Mouse (Mus musculus) heart, embryonic 14.5 days (tissue): Measurements from ENCODE around the gene Lrp5. TPM values are rescaled to one million over a fixed set of nuclear protein-coding genes. Genes with fewer than 3 reads are reported as not detected.

Experiments used
- ATAC-seq: fragments of 200-750 bp; cut with Nextera tagmentation; 2 replicates; pipeline ENCODE4 v1.8.0; 2017; ENCODE audit warnings: low read depth, moderate TSS enrichment; ENCODE audit not compliant: insufficient number of reproducible peaks, insufficient read depth, low FRiP score
- H3K27ac ChIP-seq, 2 experiments: fragments of 200-500 bp in 1 of 2; fragments of 300-500 bp in 1 of 2; sonication (generic) in 1 of 2; replicated peaks in 1 of 2; 2 replicates each; pipeline ENCODE4 v1.5.1; 2012 to 2014; ENCODE audit warnings: low read depth in 2 of 2, low read length in 2 of 2, control low read depth in 1 of 2, mild to moderate bottlenecking in 1 of 2, mixed read lengths in 1 of 2; ENCODE audit not compliant: control insufficient read depth in 1 of 2, insufficient read depth in 1 of 2
- H3K27me3 ChIP-seq: fragments of 300-500 bp; sonication (generic); 2 replicates; pipeline ENCODE4 v1.6.1; 2014; ENCODE audit warnings: mild to moderate bottlenecking, low read length, control low read depth; ENCODE audit not compliant: control insufficient read depth, insufficient read depth
- H3K36me3 ChIP-seq: fragments of 300-500 bp; sonication (generic); 2 replicates; pipeline ENCODE4 v1.6.1; 2014; ENCODE audit warnings: mild to moderate bottlenecking, control low read depth, low read length, mixed read lengths; ENCODE audit not compliant: control insufficient read depth, insufficient read depth
- H3K4me1 ChIP-seq, 2 experiments: fragments of 200-500 bp in 1 of 2; fragments of 300-500 bp in 1 of 2; sonication (generic) in 1 of 2; 2 replicates each; pipeline ENCODE4 v1.6.1; 2012 to 2014; ENCODE audit warnings: low read length in 2 of 2, control low read depth in 1 of 2, mixed read lengths in 1 of 2; ENCODE audit not compliant: control insufficient read depth in 2 of 2, insufficient read depth in 2 of 2
- H3K4me2 ChIP-seq: fragments of 300-500 bp; sonication (generic); 2 replicates; pipeline ENCODE4 v1.6.1; 2014; ENCODE audit warnings: mild to moderate bottlenecking, low read length
- H3K4me3 ChIP-seq, 2 experiments: fragments of 200-500 bp in 1 of 2; fragments of 300-500 bp in 1 of 2; sonication (generic) in 1 of 2; 2 replicates each; pipeline ENCODE4 v1.5.1; 2012 to 2014; ENCODE audit warnings: low read length in 2 of 2, mild to moderate bottlenecking in 2 of 2, control low read depth in 1 of 2, low read depth in 1 of 2, moderate library complexity in 1 of 2; ENCODE audit not compliant: control insufficient read depth in 1 of 2, insufficient read depth in 1 of 2
- H3K9ac ChIP-seq: fragments of 300-500 bp; sonication (generic); 2 replicates; pipeline ENCODE4 v1.6.1; 2014; ENCODE audit warnings: mild to moderate bottlenecking, low read length
- H3K9me3 ChIP-seq: fragments of 300-500 bp; sonication (generic); 2 replicates; pipeline ENCODE4 v1.6.1; 2016; ENCODE audit warnings: low read length, control low read depth; ENCODE audit not compliant: control insufficient read depth
- WGBS: fragments of 180-500 bp; shearing (Covaris S2); extraction: QIAGEN DNeasy Blood & Tissue Kit; methylation state at CpG from one replicate; pipeline ENCODE4 v1.1.7; 2014; 5-methylcytosine and 5-hydroxymethylcytosine counted together
- polyA plus RNA-seq: library from polyadenylated mRNA; unstranded; fragments of >200 nt; fragmentation: Nextera tagmentation; extraction: Ambion mirVana; gene quantifications from 2 replicates; pipeline ENCODE4 v1.2.1, GENCODE M21; 2014

Lrp5 gene
- polyA plus RNA-seq, 1 experiment from 2014 or later = 5.0 TPM

- Histone ChIP-seq H3K27me3 (no peaks in the 10 kb centered on the region), H3K4me3 (peak overlapping the region in 1 of 2 experiments; percentile 91; a peak in 2 of 4 replicates), H3K36me3 (no peaks in the 10 kb centered on the region), H3K4me1 (peaks cover 27 to 28% of the 10 kb centered on the region in 2 experiments), H3K9ac (peak overlapping the region; percentile 6; the same call in 1 of the 2 replicates), H3K27ac (no peak overlapping the region; a peak in 1 of 4 replicates), H3K4me2 (peak overlapping the region; percentile 97), H3K9me3 (no peaks in the 10 kb centered on the region)
- no peak for ATAC-seq
- 64% methylated on average over 1 of the region's 1 CpGs for WGBS
Measured at GRCm38 (mm10) chr19:3684414-3684813, 1.9 kb downstream of the Lrp5 start.

- H3K4me3 ChIP-seq = no peak overlapping the region
- H3K9ac ChIP-seq = peak overlapping the region; percentile 30
- H3K4me2 ChIP-seq = peak overlapping the region; percentile 40
- WGBS = 27% methylated on average over 13 of the region's 13 CpGs
- peak overlapping the region; percentile 60 to 89 for H3K27ac ChIP-seq
- no peaks in the 10 kb centered on the region for H3K36me3 ChIP-seq
- ATAC-seq = peak; percentile 66
- H3K4me1 ChIP-seq = peaks cover 25 to 27% of the 10 kb centered on the region in 2 experiments
- H3K9me3 ChIP-seq = no peaks in the 10 kb centered on the region
- no peaks in the 10 kb centered on the region for H3K27me3 ChIP-seq
Measured at GRCm38 (mm10) chr19:3681310-3681934, 4.9 kb downstream of the Lrp5 start.

DNA sequence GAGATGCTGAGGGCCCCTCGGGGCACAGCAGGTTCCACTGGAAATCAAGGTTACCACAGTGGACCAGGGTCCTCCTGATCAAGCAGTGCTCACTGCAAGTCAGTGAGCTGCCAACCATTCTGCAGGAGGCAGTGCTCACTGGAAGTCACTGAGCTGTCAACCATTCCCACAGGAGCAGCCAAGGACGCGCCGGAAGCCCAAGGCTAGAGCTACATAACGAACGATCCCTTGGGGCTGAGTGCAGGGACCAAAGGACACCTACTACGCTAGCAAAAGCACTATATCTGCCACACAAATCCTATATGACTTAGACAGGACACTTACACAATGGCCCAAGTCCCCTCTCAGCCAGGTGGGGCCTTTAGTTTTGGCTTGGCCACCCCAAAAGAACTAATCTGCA is 5.6 kb downstream of the Lrp5 start:
- Histone ChIP-seq H3K36me3 (no peaks in the 10 kb centered on the region), H3K9ac (no peak overlapping the region), H3K27ac (peak overlapping the region; percentile 13 to 89; a peak in 3 of 4 replicates), H3K4me1 (peaks cover 25 to 26% of the 10 kb centered on the region in 2 experiments), H3K4me2 (peak overlapping the region; percentile 40; the same call in 1 of the 2 replicates), H3K4me3 (no peak overlapping the region), H3K9me3 (no peaks in the 10 kb centered on the region), H3K27me3 (no peaks in the 10 kb centered on the region)
- no peak for ATAC-seq
- WGBS = 84% methylated on average over 7 of the region's 7 CpGs

- no peak overlapping the region for H3K4me2 ChIP-seq
- ATAC-seq = no peak
- H3K27me3 ChIP-seq = no peaks in the 10 kb centered on the region
- no peak overlapping the region for H3K27ac ChIP-seq
- no peak overlapping the region for H3K9ac ChIP-seq
- H3K9me3 ChIP-seq = 0 out of 2 replicates have a peak, but pooled peaks cover 5% of the 10 kb centered on the region
- no peak overlapping the region for H3K4me3 ChIP-seq
- H3K36me3 ChIP-seq = no peaks in the 10 kb centered on the region; the same call in 1 of the 2 replicates
- H3K4me1 ChIP-seq = peaks cover 8 to 10% of the 10 kb centered on the region in 2 experiments
- WGBS = 78% methylated on average over 8 of the region's 8 CpGs
Measured at GRCm38 (mm10) chr19:3674122-3674855, 12.1 kb downstream of the Lrp5 start.

GRCm38 (mm10) chr19:3673149-3673548 is 13.2 kb downstream of the Lrp5 start:
- H3K4me3 ChIP-seq = no peak overlapping the region
- WGBS = 95% methylated on average over 2 of the region's 2 CpGs
- H3K27me3 ChIP-seq = no peaks in the 10 kb centered on the region
- peaks cover 14 to 20% of the 10 kb centered on the region in 2 experiments for H3K4me1 ChIP-seq
- ATAC-seq = no peak
- H3K27ac ChIP-seq = no peak overlapping the region
- H3K36me3 ChIP-seq = no peaks in the 10 kb centered on the region; the same call in 1 of the 2 replicates
- 0 out of 2 replicates have a peak, but pooled peaks cover 5% of the 10 kb centered on the region for H3K9me3 ChIP-seq
- H3K4me2 ChIP-seq = no peak overlapping the region
- H3K9ac ChIP-seq = no peak overlapping the region

DNA sequence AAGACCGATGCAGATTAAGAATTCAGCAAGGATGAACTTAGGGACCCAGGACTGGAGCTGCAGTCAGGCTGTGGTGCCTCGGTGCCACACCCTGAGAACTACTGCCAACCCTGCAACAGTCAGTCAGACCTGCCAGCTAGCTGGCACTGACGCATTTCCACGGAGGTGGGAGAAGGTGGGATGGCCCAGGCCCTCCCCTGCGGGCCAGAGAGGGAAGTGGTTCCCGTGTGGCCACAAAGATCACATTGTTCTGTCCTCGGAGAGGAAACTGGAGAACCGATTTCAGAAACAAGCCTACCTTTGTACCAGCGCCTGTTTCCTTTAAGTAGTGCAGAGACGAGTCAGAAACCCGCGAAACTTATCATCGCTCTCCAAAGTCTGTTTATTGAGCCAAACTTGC is 17.3 kb downstream of the Lrp5 start:
- peak overlapping the region; percentile 4; the same call in 1 of the 2 replicates for H3K4me2 ChIP-seq
- ATAC-seq = no peak
- peak overlapping the region; percentile 50 to 69; a peak in 3 of 4 replicates for H3K27ac ChIP-seq
- no peak overlapping the region for H3K4me3 ChIP-seq
- H3K27me3 ChIP-seq = no peaks in the 10 kb centered on the region
- 50% methylated on average over 13 of the region's 13 CpGs for WGBS
- peaks cover 35 to 51% of the 10 kb centered on the region in 2 experiments for H3K4me1 ChIP-seq
- H3K9ac ChIP-seq = no peak overlapping the region
- H3K9me3 ChIP-seq = 0 out of 2 replicates have a peak, but pooled peaks cover 5% of the 10 kb centered on the region
- H3K36me3 ChIP-seq = no peaks in the 10 kb centered on the region; the same call in 1 of the 2 replicates

- Histone ChIP-seq H3K9me3 (0 out of 2 replicates have a peak, but pooled peaks cover 5% of the 10 kb centered on the region), H3K4me2 (no peak overlapping the region), H3K27ac (peak overlapping the region; percentile 50 to 69; a peak in 3 of 4 replicates), H3K36me3 (no peaks in the 10 kb centered on the region; the same call in 1 of the 2 replicates), H3K27me3 (no peaks in the 10 kb centered on the region), H3K9ac (no peak overlapping the region), H3K4me1 (peaks cover 35 to 51% of the 10 kb centered on the region in 2 experiments), H3K4me3 (no peak overlapping the region)
- 76% methylated on average over 10 of the region's 10 CpGs for WGBS
- ATAC-seq = no peak
Measured at GRCm38 (mm10) chr19:3668551-3668950, 17.8 kb downstream of the Lrp5 start.
